Mouse (Mus musculus) erythroblast, embryonic 14.5 days (primary cell): Measurements from ENCODE around the gene Keap1. TPM values are rescaled to one million over a fixed set of nuclear protein-coding genes. Genes with fewer than 3 reads are reported as not detected.
"Not testable (repeated sequence)": the region's sequence is repeated elsewhere in the genome, so short reads cannot be mapped to it uniquely, and the experiment has no call there.

Experiments
- H3K27me3 ChIP-seq: 2 replicates; pipeline ENCODE4 v1.6.1; 2012; ENCODE audit warnings: inconsistent platforms; ENCODE audit not compliant: control insufficient read depth
- H3K36me3 ChIP-seq: 2 replicates; pipeline ENCODE4 v1.6.1; 2012; ENCODE audit warnings: mild to moderate bottlenecking, inconsistent platforms; ENCODE audit not compliant: control insufficient read depth
- H3K4me1 ChIP-seq: 2 replicates; pipeline ENCODE4 v1.6.1; 2012; ENCODE audit warnings: inconsistent platforms; ENCODE audit not compliant: control insufficient read depth
- H3K4me3 ChIP-seq: replicated peaks from 2 replicates; pipeline ENCODE3; 2012; ENCODE audit warnings: moderate library complexity, mild to moderate bottlenecking, inconsistent platforms
- H3K9me3 ChIP-seq: 2 replicates; pipeline ENCODE4 v1.6.1; 2012; ENCODE audit warnings: low read length, inconsistent platforms, mixed read lengths; ENCODE audit not compliant: control insufficient read depth
- GATA1 ChIP-seq: IDR thresholded peaks from 2 replicates; pipeline ENCODE4 v1.6.1; 2012; ENCODE audit warnings: low read length, inconsistent platforms, mixed read lengths
- TAL1 ChIP-seq: IDR thresholded peaks from 3 replicates; pipeline ENCODE4 v1.6.1; 2012; ENCODE audit warnings: low read length, inconsistent platforms, mixed read lengths
- polyA plus RNA-seq: library from polyadenylated mRNA; stranded (reverse); fragments of >175 nt; gene quantifications from 2 replicates; pipeline ENCODE4 v1.2.3, GENCODE M21; 2012

Keap1 gene
- polyA plus RNA-seq, 1 experiment, result 5.2 TPM

DNA sequence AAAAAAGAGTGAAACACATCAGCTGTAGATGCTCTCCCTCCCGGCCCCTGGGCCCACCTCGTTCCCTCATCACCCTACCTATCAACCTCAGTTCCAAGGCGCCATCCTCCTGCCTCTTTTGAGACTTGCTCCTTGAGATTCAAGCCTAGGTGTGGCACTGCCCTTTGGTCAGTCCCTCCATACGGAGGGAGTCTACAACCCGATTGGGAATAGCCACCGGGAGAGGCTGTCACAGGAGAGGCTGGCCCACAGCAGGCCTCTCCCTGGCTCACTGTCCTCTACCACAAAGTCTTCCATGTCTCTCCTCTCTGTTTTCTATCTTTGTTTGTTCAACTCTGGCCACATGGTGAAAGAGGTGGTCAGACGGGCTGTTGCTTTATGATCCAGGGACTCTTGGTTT is 27.5 kb downstream of the Keap1 start:
- TF ChIP-seq GATA1 (no peak), TAL1 (no peak)
- peaks cover 3% of the 10 kb centered on the region for H3K27me3 ChIP-seq
- H3K9me3 ChIP-seq, result no peaks in the 10 kb centered on the region
- H3K4me1 ChIP-seq, result no peaks in the 10 kb centered on the region; the same call in 1 of the 2 replicates
- H3K36me3 ChIP-seq, result peaks cover 2% of the 10 kb centered on the region
- no peak overlapping the region for H3K4me3 ChIP-seq

DNA sequence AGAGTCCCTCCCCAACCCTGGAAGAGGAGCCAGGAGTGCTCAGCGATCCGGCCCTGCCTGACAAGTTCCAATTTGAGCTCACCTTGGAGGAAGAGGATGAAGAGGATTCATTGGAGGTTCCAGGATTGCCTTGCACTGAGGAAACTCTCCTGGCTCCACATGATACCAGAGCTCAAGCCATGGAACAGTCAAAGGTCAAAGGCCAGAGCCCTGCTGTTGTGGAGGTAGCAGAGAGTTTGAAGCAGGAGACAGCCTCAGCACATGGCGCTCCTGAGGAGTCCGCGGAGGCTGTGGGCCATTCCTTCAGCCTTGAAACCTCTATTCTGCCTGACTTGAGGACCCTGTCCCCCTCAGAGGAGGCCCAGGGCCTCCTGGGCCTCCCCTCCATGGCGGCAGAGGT is 28.3 kb downstream of the Keap1 start:
- no peak overlapping the region for H3K4me3 ChIP-seq
- H3K36me3 ChIP-seq, result peaks cover 2% of the 10 kb centered on the region
- TF ChIP-seq GATA1 (no peak), TAL1 (no peak)
- no peaks in the 10 kb centered on the region for H3K27me3 ChIP-seq
- H3K9me3 ChIP-seq, result no peaks in the 10 kb centered on the region
- H3K4me1 ChIP-seq, result no peaks in the 10 kb centered on the region

DNA sequence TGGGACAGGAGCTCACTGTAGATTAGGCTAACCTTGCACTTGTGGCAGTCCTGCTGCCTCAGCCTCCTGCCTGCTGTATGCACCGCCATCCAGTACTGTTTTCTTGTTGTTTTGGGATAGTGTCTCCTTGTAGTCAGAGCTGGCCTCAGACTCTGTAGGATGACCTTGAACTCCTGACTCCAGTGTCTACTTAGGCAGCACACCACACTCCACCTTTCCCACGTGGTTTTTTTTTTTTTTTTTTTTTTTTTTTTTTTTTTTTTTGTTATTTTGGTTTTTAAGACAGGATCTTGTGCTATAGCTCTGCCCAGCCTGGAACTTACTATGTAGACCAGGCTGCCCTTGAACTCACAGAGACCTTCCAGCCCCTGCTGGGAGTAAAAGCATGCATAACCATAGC is 30.5 kb downstream of the Keap1 start:
- TF ChIP-seq TAL1 (no peak), GATA1 (no peak)
- peaks cover 2% of the 10 kb centered on the region for H3K36me3 ChIP-seq

DNA sequence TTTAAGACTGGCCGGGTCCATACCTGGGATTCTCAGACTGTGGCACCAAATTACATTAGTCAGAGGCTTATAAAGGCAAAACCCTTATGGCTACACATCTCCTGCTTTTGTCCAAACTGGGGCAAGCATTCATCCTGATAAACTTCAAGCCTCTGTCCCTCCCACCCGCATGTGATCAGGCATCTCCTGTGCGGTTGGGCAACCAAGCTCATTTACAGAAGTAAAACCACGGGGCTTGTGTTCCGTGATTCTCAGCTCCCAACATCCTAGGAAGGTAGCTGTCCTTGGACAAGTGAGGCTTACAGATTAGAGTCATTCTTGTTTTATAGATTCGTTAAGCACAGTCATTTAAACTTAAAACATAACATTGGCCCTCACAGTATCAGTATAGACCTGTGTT is 32.3 kb downstream of the Keap1 start:
- no peaks in the 10 kb centered on the region for H3K9me3 ChIP-seq
- peaks cover 17% of the 10 kb centered on the region for H3K4me1 ChIP-seq
- TF ChIP-seq GATA1 (no peak), TAL1 (no peak)
- no peaks in the 10 kb centered on the region for H3K27me3 ChIP-seq
- peaks cover 2% of the 10 kb centered on the region for H3K36me3 ChIP-seq
- no peak overlapping the region for H3K4me3 ChIP-seq

More for the DNA sequence above, 30.5 kb downstream of the Keap1 start:
- H3K4me3 ChIP-seq, result no peak overlapping the region
- H3K4me1 ChIP-seq, result peaks cover 15% of the 10 kb centered on the region
- no peaks in the 10 kb centered on the region for H3K9me3 ChIP-seq
- H3K27me3 ChIP-seq, result no peaks in the 10 kb centered on the region

DNA sequence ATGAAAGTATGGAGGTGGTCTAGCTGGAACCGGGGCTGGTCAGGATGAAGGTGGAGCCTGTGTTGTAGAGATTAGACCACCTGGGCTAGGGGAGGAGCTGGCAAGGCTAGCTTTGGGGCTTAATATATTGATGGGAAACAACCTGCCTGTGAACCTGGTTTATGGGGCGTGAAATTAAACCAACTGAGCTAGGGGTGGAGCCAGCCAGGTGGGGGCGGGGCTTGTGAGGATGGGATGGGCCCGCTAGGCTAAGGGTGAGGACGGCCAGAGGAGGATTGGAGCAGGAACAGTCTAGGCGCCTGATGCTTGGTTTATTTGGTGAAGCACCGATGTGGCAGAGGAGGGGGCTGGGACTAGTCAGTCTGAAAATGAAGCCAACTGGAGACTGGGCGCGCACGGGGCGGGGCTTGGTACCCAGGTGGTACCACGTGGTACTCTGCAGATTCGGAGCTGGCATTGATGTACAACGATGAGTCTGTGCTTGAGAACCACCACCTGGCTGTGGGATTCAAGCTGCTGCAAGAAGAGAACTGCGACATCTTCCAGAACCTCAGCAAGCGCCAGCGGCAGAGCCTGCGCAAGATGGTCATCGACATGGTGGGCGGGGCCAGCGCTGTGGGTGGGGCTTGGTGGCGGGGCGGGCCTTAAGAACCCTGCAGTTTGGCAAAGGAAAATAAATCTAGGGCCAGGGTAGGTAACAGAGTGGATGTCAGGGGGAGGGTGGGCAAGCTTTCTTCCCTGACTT is 34.5 kb downstream of the Keap1 start:
- H3K4me3 ChIP-seq, result peak overlapping the region; percentile 37
- H3K4me1 ChIP-seq, result peaks cover 17% of the 10 kb centered on the region
- H3K36me3 ChIP-seq, result no peaks in the 10 kb centered on the region
- no peaks in the 10 kb centered on the region for H3K27me3 ChIP-seq
- TF ChIP-seq TAL1 (no peak), GATA1 (no peak)
- H3K9me3 ChIP-seq, result no peaks in the 10 kb centered on the region

DNA sequence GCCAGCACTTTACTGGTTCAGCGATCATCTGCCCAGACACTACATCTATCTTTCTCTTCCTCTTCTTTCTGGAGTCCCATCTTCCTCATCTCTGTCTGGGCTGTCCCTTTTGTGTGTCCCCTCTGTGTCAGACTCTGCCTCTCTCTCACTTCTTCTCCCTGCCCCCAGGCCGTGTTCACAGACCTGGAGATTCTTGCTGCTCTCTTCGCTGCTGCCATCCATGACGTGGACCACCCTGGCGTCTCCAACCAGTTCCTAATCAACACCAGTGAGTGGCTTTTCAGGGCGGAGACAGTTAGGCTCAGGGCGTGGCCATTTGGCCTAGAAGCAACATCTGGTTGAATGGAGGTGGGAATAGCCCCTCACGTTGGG is 35.0 kb downstream of the Keap1 start:
- Histone ChIP-seq H3K4me3 (no peak overlapping the region), H3K9me3 (no peaks in the 10 kb centered on the region), H3K4me1 (peaks cover 17% of the 10 kb centered on the region), H3K36me3 (no peaks in the 10 kb centered on the region), H3K27me3 (no peaks in the 10 kb centered on the region)
- TF ChIP-seq TAL1 (no peak), GATA1 (no peak)

DNA sequence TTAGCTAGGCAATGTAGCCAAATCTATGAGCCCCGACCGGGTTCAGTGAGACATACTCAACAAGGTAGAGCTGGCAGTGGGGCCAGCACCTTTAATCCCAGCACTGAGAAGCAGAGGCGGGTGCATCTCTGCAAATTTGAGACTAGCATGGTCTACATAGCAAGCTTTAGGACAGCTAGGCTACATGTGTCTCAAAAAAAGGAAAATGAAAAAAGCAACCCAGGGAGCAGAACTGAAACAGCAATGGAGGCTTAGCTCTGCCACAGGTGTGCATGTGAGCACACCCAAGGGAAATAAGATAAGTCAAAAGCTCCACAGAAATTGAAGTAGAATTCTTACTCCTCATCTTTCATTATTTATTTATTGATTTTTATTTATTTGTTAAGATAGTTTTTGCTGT is 40.2 kb downstream of the Keap1 start:
- Histone ChIP-seq H3K9me3 (no peaks in the 10 kb centered on the region), H3K4me3 (no peak overlapping the region), H3K36me3 (no peaks in the 10 kb centered on the region), H3K4me1 (peaks cover 9% of the 10 kb centered on the region; the same call in 1 of the 2 replicates), H3K27me3 (no peaks in the 10 kb centered on the region)
- TF ChIP-seq GATA1, result no peak
- no peak for TF ChIP-seq TAL1

DNA sequence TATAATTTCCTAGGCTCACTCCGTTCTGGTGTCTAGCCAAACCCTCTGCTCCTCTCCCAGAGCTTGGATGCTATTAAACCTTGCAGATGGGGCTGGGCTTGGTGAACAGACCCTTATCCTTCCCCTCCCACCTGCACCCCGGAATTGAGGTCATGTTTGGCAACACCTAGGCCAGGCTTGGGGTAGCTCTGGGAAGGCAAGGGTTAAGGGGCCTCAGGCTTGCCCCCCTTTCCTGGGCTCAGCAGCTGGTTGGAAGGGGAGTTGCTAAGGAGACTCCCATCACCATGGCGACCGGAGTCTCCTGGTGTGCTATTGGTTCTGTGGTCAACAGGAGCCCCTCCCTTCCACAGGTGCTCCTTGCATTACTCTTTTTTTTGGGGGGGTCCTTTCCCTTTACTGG is 41.2 kb downstream of the Keap1 start:
- no peak overlapping the region for H3K4me3 ChIP-seq
- H3K36me3 ChIP-seq, result no peaks in the 10 kb centered on the region
- TF ChIP-seq GATA1 (no peak), TAL1 (no peak)
- no peaks in the 10 kb centered on the region for H3K27me3 ChIP-seq
- H3K4me1 ChIP-seq, result peaks cover 6% of the 10 kb centered on the region; the same call in 1 of the 2 replicates
- no peaks in the 10 kb centered on the region for H3K9me3 ChIP-seq

DNA sequence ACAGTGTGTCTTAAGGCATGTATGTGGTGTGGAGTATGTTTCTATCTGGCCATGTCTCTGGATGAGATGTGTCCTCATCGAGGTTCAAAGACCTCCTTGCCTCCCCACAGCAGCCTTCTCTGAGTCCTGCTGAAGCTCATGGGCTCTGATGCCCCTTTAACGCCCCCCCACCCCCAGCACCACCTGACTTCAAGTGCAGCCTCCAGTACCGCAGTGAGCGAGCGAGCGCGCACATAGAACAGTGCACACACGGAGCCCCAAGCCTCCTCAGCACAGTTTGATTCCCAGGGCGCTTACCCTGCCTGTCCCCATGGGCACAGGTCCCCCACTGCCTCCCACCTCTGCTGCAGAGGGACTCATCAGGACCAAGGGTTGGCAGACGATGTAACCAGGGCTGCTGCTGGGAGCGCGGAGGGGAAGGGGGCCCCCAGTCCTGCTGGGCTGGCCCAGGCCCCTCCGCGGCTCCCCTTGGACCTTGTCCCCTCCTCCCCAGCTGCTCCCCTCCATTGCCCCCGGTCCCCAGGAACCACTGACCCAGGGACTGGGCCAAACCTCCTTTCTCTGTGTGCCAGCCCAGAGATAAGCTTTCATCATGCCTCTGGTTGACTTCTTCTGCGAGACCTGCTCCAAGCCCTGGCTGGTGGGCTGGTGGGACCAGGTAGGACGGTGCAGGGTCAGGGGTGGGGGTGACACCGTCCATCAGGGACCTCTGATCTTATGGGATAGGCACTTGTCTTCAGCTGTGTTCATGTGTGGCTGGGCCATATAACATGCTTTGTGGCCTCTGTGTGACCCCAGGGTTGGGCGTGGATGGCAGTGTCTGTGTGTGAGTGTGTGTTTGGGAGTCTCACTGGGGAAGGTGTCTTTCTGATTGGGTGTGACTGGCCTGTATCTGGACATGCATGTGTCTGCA is 42.4 kb downstream of the Keap1 start:
- Histone ChIP-seq H3K4me1 (peaks cover 6% of the 10 kb centered on the region; the same call in 1 of the 2 replicates), H3K9me3 (no peaks in the 10 kb centered on the region), H3K27me3 (no peaks in the 10 kb centered on the region), H3K4me3 (no peak overlapping the region), H3K36me3 (peaks cover 4% of the 10 kb centered on the region)
- no peak for TF ChIP-seq GATA1
- TF ChIP-seq TAL1, result no peak

DNA sequence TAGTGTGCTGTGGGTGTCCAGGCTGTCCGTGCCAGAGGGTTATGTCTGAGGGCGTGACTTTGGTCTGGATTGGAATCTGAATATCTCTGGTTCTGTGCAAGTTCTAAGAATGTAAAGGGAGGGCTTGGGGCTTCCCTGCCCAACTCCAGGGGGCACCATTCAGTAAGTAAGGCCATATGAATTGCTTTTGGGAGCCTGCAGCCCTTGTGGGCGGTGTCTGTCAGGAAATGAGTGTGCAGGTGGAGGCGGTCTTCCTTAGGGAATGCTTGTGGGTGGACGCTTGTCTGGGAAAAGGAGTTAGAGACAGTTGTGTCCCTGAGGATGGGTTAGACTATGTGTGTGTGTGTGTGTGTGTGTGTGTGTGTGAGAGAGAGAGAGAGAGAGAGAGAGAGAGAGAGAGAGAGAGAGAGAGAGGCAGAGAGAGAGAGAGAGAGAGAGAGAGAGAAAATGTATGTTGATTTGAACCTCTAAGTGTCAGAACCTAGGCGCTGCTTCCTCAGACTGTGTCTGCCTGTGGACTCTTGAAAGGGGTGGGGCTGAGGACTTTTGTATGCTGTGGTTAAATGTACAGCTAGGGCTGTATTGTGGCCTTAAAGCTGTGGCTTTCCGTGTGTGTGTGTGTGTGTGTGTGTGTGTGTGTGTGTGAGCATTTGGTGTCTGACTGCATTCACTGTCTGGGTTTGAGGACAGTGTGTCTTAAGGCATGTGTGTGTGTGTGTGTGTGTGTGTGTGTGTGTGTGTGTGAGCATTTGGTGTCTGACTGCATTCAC is 43.2 kb downstream of the Keap1 start:
- not testable (repeated sequence) for H3K27me3 ChIP-seq, H3K9me3 ChIP-seq, H3K4me1 ChIP-seq, H3K4me3 ChIP-seq, H3K36me3 ChIP-seq
